Mouse (Mus musculus) embryonic fibroblast, embryonic 13.5 days (primary cell): ENCODE data around the gene E2f8. TPM values are rescaled to one million over a fixed set of nuclear protein-coding genes. Genes with fewer than 3 reads are reported as not detected.

Source experiments
- H3K27ac ChIP-seq: 2 replicates; pipeline ENCODE4 v1.5.1; 2012; ENCODE audit warnings: low read length, control low read depth, inconsistent platforms; ENCODE audit not compliant: insufficient read depth
- H3K4me1 ChIP-seq: 2 replicates; pipeline ENCODE4 v1.6.1; 2011; ENCODE audit warnings: low read length; ENCODE audit not compliant: control insufficient read depth, insufficient read depth
- H3K4me3 ChIP-seq: 2 replicates; pipeline ENCODE4 v1.5.1; 2011; ENCODE audit warnings: mild to moderate bottlenecking, control low read depth, low read length; ENCODE audit not compliant: insufficient read depth
- CTCF ChIP-seq: IDR thresholded peaks from 2 replicates; pipeline ENCODE4 v1.5.1; 2011; ENCODE audit warnings: mild to moderate bottlenecking, control low read depth, low read length, moderate library complexity, borderline replicate concordance; ENCODE audit not compliant: insufficient read depth
- POLR2A ChIP-seq: IDR thresholded peaks from 2 replicates; pipeline ENCODE4 v1.6.1; 2011; ENCODE audit warnings: low read depth, mild to moderate bottlenecking, control low read depth, low read length, moderate library complexity
- polyA plus RNA-seq: library from polyadenylated mRNA; stranded (reverse); fragments of >200 nt; gene quantifications from 2 replicates; pipeline ENCODE4 v1.2.4, GENCODE M21; 2011; ENCODE audit warnings: low read depth; ENCODE audit not compliant: missing spikeins, insufficient read length

Gene E2f8
- polyA plus RNA-seq, 1 experiment, result 15.5 TPM

- no peak overlapping the region for H3K27ac ChIP-seq
- H3K4me3 ChIP-seq, result no peak overlapping the region
- H3K4me1 ChIP-seq, result no peaks in the 10 kb centered on the region
- no peak for TF ChIP-seq CTCF
- TF ChIP-seq POLR2A, result no peak
These were observed 22.0 kb downstream of the E2f8 start for GRCm38 (mm10) chr7:48859362-48859761.

- Histone ChIP-seq H3K4me3 (no peak overlapping the region), H3K27ac (no peak overlapping the region), H3K4me1 (no peaks in the 10 kb centered on the region)
- no peak for TF ChIP-seq CTCF
- TF ChIP-seq POLR2A, result no peak
These were observed 23.1 kb downstream of the E2f8 start for GRCm38 (mm10) chr7:48858257-48858656.

GRCm38 (mm10) chr7:48855461-48855860, 25.9 kb downstream of the E2f8 start:
- Histone ChIP-seq H3K4me1 (no peaks in the 10 kb centered on the region), H3K4me3 (no peak overlapping the region), H3K27ac (no peak overlapping the region)
- TF ChIP-seq CTCF (no peak), POLR2A (no peak)

DNA sequence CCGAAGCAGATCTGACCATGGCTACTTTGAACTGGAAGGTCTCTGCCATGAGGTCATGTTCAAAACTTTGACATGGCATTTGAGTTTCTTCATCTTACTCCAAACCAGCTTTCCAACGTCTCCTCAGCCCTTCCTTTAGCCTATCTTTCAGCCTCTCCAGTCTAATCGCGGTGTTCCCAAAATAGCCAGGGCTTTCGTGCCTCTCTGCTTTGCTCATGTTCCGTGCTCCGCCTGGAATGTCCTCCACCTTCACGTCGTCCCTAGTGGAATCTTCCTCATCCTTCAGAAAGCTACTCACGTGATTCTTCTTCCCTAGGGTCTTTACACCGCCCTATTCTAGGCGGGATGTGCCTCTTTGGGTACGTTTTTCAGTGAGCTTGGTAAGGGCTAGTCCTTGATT, 27.9 kb downstream of the E2f8 start:
- TF ChIP-seq CTCF (no peak), POLR2A (no peak)
- Histone ChIP-seq H3K27ac (no peak overlapping the region), H3K4me1 (no peaks in the 10 kb centered on the region), H3K4me3 (no peak overlapping the region)

DNA sequence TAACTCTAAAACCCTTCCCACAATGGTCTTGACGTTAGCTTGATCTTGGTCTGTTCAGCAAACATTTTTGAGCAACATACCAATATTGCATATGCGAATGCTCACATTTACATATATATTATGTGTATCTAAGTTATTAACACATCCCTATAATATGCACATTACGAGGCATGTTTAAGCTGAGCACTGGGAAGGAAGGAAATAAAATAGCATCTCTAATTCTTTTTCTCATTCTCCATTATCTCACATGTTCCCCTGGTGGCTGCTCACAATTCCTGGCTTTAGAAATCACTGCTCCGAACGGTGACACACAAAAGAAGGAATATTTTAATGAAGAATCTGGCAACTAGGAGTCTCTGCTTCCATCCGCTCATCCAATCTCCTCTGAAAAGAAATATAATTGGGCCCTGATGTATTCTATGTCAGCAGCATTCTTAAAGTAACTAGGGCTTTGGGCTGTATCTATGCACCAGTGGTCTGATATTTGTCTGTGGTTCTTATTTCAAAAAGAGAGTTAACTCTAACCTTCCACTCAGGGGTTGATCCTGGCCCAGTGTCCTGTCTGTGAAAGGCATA, 29.8 kb downstream of the E2f8 start:
- H3K4me1 ChIP-seq, result no peaks in the 10 kb centered on the region
- TF ChIP-seq POLR2A, result no peak
- no peak for TF ChIP-seq CTCF
- H3K4me3 ChIP-seq, result no peak overlapping the region
- no peak overlapping the region for H3K27ac ChIP-seq

- Histone ChIP-seq H3K4me3 (no peak within 1 kb of the TSS), H3K4me1 (peaks cover 3% of the 10 kb centered on the region; the same call in 1 of the 2 replicates), H3K27ac (no peak within 1 kb of the TSS)
- TF ChIP-seq CTCF (no peak), POLR2A (no peak)
These were observed 33.4 kb downstream of the E2f8 start, which contains the start of gene Csrp3 for GRCm38 (mm10) chr7:48847820-48848650. Gene Csrp3, minus strand, starts transcription at chr7:48848033.

DNA sequence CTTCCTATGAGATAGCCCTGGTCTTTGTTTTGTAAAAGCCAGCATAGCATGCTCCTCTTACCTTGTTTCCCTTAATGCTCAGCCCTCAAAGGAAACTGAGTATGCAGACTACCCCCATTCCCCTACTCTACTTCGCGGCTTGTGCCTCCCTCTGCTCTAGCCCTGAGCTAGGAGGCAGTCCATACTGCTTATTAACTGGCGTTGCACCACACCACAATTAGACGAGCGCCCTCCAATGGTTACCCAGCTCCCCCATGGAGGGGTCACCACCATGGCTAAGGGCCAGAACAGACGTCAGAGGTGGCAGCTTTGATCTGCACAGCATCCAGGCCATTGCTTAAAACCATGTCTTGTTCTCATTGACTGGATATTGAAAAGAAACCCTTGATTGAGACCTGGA, 34.6 kb downstream of the E2f8 start:
- H3K4me1 ChIP-seq, result peaks cover 3% of the 10 kb centered on the region; the same call in 1 of the 2 replicates
- TF ChIP-seq POLR2A (no peak), CTCF (no peak)
- H3K4me3 ChIP-seq, result no peak overlapping the region
- H3K27ac ChIP-seq, result no peak overlapping the region

GRCm38 (mm10) chr7:48845213-48845973, 36.0 kb downstream of the E2f8 start:
- Histone ChIP-seq H3K27ac (no peak overlapping the region), H3K4me3 (no peak overlapping the region), H3K4me1 (peaks cover 3% of the 10 kb centered on the region; the same call in 1 of the 2 replicates)
- no peak for TF ChIP-seq CTCF
- no peak for TF ChIP-seq POLR2A

DNA sequence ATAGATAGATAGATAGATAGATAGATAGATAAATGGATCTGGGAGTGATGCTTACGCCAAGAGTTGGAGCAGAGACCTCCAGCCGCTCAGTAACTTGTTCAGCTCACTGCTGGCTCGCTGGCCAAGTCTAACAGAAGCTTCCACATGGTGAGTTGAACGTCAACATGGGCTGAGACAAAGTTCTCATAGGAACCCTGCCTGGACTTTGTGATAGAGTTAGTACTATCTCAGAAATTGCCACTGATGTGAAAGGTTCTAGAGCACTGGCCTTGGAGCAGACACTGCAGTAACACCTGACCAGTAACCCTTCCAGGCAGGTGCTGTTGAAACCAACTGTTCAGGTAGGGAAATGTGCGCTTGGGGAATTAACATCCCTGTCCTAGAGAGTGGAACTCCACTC, 37.9 kb downstream of the E2f8 start:
- no peak for TF ChIP-seq CTCF
- no peak for TF ChIP-seq POLR2A
- Histone ChIP-seq H3K4me3 (no peak overlapping the region), H3K27ac (no peak overlapping the region), H3K4me1 (peaks cover 3% of the 10 kb centered on the region; the same call in 1 of the 2 replicates)
